Mouse (Mus musculus) stomach, postnatal 0 days (tissue): ENCODE data around the gene Rasgrp2. TPM values are rescaled to one million over a fixed set of nuclear protein-coding genes. Genes with fewer than 3 reads are reported as not detected.

Source experiments
- ATAC-seq: fragments of 200-750 bp; cut with Nextera tagmentation; 2 replicates; pipeline ENCODE4 v1.8.0; 2017; ENCODE audit not compliant: low FRiP score, low TSS enrichment
- DNase-seq: peaks from one replicate; pipeline ENCODE4 v3.0.0-alpha.2; 2016; ENCODE audit warnings: low spot score
- H3K27ac ChIP-seq: fragments of 300-500 bp; sonication (generic); replicated peaks from 2 replicates; pipeline ENCODE4 v1.5.1; 2014; ENCODE audit warnings: mild to moderate bottlenecking, control low read depth
- H3K27me3 ChIP-seq: fragments of 300-500 bp; sonication (generic); 2 replicates; pipeline ENCODE4 v1.6.1; 2014; ENCODE audit warnings: low read length; ENCODE audit not compliant: control insufficient read depth, insufficient read depth
- H3K36me3 ChIP-seq: fragments of 300-500 bp; sonication (generic); 2 replicates; pipeline ENCODE4 v1.6.1; 2014; ENCODE audit warnings: low read length, mixed read lengths; ENCODE audit not compliant: control insufficient read depth, insufficient read depth
- H3K4me1 ChIP-seq: fragments of 300-500 bp; sonication (generic); replicated peaks from 2 replicates; pipeline ENCODE4 v1.6.1; 2014; ENCODE audit warnings: antibody characterized with exemption; ENCODE audit not compliant: control insufficient read depth, insufficient read depth
- H3K4me2 ChIP-seq: fragments of 300-500 bp; sonication (generic); replicated peaks from 2 replicates; pipeline ENCODE4 v1.6.1; 2014; ENCODE audit warnings: low read depth, mild to moderate bottlenecking, control low read depth, moderate library complexity
- H3K4me3 ChIP-seq: fragments of 300-500 bp; sonication (generic); 2 replicates; pipeline ENCODE4 v1.5.1; 2014; ENCODE audit warnings: low read depth, low read length, control low read depth
- H3K9ac ChIP-seq: fragments of 300-500 bp; sonication (generic); 2 replicates; pipeline ENCODE4 v1.6.1; 2014; ENCODE audit warnings: mild to moderate bottlenecking, low read length, control low read depth, mixed read lengths
- H3K9me3 ChIP-seq: fragments of 300-500 bp; sonication (generic); 2 replicates; pipeline ENCODE4 v1.6.1; 2016; ENCODE audit warnings: low read length; ENCODE audit not compliant: control insufficient read depth
- CTCF ChIP-seq: IDR thresholded peaks from 2 replicates; pipeline ENCODE4 v1.5.1; 2016; ENCODE audit warnings: antibody characterized with exemption, low read depth, mild to moderate bottlenecking, moderate library complexity
- EP300 ChIP-seq: optimal IDR thresholded peaks from 2 replicates; pipeline ENCODE3; 2016; ENCODE audit warnings: antibody characterized with exemption
- WGBS: fragments of 180-500 bp; shearing (Covaris S2); extraction: QIAGEN DNeasy Blood & Tissue Kit; methylation state at CpG from one replicate; pipeline ENCODE4 v1.1.7; 2014; 5-methylcytosine and 5-hydroxymethylcytosine counted together
- polyA plus RNA-seq: library from polyadenylated mRNA; unstranded; fragments of >200 nt; fragmentation: Nextera tagmentation; extraction: Ambion mirVana; gene quantifications from 2 replicates; pipeline ENCODE4 v1.2.1, GENCODE M21; 2015

Rasgrp2 gene
- polyA plus RNA-seq, 1 experiment from 2014 or later = 57.3 TPM

- Histone ChIP-seq H3K4me3 (no peak overlapping the region), H3K27me3 (no peaks in the 10 kb centered on the region), H3K27ac (no peak overlapping the region), H3K9ac (no peak overlapping the region), H3K4me2 (no peak overlapping the region), H3K9me3 (no peaks in the 10 kb centered on the region), H3K36me3 (no peaks in the 10 kb centered on the region), H3K4me1 (no peaks in the 10 kb centered on the region)
- TF ChIP-seq CTCF = 0 out of 2 replicates have a peak, but pooled peaks have one; percentile 8
- TF ChIP-seq EP300 = no peak
- WGBS = 46% methylated on average over 10 of the region's 10 CpGs
- no peak for DNase-seq
- ATAC-seq = peak; percentile 43; the same call in 1 of the 2 replicates
Observed at GRCm38 (mm10) chr19:6464306-6465071, 65.3 kb downstream of the Rasgrp2 start.

Other genes with a start within 250 kb of the Rasgrp2 start
- 0.11 TPM in 1 of 2 replicates, not detected in the other for gene Majin, start 215.0 kb upstream of the Rasgrp2 start, polyA plus RNA-seq
- 0.17 and 0.46 TPM in 2 replicates for gene Gpha2, start 173.0 kb upstream of the Rasgrp2 start, polyA plus RNA-seq
- gene Ppp2r5b, start 163.5 kb upstream of the Rasgrp2 start, polyA plus RNA-seq = 14.7 and 15.0 TPM in 2 replicates
- 4.8 and 6.0 TPM in 2 replicates for gene Atg2a, start 157.7 kb upstream of the Rasgrp2 start, polyA plus RNA-seq
- 62.0 and 63.8 TPM in 2 replicates for gene Ehd1, start 122.6 kb upstream of the Rasgrp2 start, polyA plus RNA-seq
- 1.3 and 1.9 TPM in 2 replicates for gene Cdc42bpg, start 92.9 kb upstream of the Rasgrp2 start, polyA plus RNA-seq
- 27.1 and 27.9 TPM in 2 replicates for gene Men1, start 64.4 kb upstream of the Rasgrp2 start, polyA plus RNA-seq
- gene Map4k2, start 58.2 kb upstream of the Rasgrp2 start, polyA plus RNA-seq = 5.2 and 5.7 TPM in 2 replicates
- gene Sf1, start 35.6 kb upstream of the Rasgrp2 start, polyA plus RNA-seq = 42.3 and 52.0 TPM in 2 replicates
- gene Pygm, start 14.9 kb upstream of the Rasgrp2 start, polyA plus RNA-seq = 8.0 and 10.5 TPM in 2 replicates
- gene Nrxn2, start 19.4 kb downstream of the Rasgrp2 start, polyA plus RNA-seq = 0.83 and 1.3 TPM in 2 replicates
- not detected in 2 replicates for gene Slc22a12, start 143.7 kb downstream of the Rasgrp2 start, polyA plus RNA-seq